Mouse (Mus musculus) heart, postnatal 4 days (tissue): ENCODE data around the gene Pdzk1ip1. TPM values are rescaled to one million over a fixed set of nuclear protein-coding genes. Genes with fewer than 3 reads are reported as not detected.
A peak's percentile ranks its signal among the peaks of the same experiment; 100 is the strongest.

Experiments
- DNase-seq: peaks from one replicate; pipeline ENCODE4 v3.0.0; 2021
- total RNA-seq, 2 experiments: library from RNA; stranded (reverse); gene quantifications; 2 replicates each; pipeline ENCODE4 v1.2.3; 2021

Pdzk1ip1 gene
- total RNA-seq, result under 1 TPM; 0.72 to 0.93 TPM

DNA sequence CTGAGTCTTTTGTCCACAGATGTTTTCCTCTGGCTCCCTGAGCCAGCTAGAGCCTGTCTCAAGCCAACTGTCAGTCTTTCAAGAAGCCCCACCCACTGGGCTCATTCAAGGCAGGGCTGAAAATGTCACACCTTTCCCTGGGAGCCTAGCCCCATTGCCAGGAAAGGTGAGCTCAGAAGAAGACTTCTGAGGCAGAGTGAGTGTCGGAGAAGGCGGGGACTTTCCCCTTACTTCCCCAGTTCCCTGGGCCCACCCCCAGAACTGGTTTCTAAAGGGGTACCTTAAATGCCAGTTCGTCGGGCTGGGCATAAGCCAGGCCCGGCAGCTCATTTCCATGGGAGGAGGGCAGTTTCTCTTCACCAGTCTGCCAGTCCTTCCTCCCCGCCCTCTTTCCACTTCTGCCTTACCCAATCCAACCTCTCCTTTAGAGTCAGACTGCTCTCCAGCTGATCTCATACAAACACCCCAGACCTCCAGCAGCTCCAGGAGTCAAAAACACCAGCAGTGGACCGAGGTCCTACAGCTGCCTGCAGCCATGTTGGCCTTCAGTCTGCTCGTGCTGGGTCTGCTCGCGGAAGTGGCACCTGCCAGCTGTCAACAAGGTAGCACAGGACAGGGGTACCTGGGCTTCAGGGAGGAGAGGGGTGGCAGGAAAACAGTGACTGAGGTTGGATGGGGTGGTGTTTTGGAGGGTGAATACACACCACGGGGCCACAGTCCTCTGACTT is at the start of gene Pdzk1ip1:
Gene Pdzk1ip1, plus strand, starts transcription at position 98 of the 728 bp plus-strand sequence.
- DNase-seq, result no peak

DNA sequence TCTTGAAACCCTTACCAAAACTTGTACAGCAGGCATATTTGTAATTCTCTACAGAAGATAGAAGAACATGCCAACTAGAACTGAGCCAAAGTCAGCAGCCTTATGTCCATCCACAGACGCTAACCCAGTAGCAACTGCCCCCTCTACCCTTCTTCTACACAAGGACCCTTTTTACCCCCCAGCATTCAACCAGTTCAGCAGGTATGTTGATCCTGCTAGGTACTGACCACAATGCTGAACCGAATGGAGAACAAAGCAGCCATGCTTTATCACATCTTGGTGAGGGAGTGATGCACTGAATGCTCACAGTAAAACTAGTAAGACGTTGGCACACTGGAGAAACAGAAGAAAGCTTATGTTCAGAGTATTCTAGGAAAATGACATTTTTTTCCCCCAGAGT is 42.9 kb upstream of the Pdzk1ip1 start:
- no peak for DNase-seq

- peak; percentile 79 for DNase-seq
Measured at GRCm38 (mm10) chr4:115047750-115048149, 40.8 kb upstream of the Pdzk1ip1 start.

GRCm38 (mm10) chr4:115048190-115048589 is 40.3 kb upstream of the Pdzk1ip1 start:
- DNase-seq, result no peak

DNA sequence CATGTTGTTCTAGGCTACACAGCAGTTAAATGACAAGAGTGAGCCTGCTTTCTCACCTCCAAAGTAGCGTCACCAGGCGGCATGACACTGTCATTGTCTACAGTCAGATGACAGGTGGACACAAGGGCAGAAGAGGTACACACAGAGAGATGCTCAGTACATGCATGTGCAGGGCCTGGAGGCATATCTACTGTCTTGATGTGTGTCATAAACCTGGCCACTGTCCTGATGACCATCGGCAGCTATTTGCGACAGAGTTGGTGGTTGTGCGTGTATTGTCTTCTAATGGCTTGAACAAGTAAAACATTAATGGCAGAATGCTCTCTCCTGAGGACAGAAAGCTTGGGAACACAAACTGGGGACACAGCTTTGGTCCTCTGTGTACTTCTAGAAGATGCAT is 37.3 kb upstream of the Pdzk1ip1 start:
- no peak for DNase-seq

DNA sequence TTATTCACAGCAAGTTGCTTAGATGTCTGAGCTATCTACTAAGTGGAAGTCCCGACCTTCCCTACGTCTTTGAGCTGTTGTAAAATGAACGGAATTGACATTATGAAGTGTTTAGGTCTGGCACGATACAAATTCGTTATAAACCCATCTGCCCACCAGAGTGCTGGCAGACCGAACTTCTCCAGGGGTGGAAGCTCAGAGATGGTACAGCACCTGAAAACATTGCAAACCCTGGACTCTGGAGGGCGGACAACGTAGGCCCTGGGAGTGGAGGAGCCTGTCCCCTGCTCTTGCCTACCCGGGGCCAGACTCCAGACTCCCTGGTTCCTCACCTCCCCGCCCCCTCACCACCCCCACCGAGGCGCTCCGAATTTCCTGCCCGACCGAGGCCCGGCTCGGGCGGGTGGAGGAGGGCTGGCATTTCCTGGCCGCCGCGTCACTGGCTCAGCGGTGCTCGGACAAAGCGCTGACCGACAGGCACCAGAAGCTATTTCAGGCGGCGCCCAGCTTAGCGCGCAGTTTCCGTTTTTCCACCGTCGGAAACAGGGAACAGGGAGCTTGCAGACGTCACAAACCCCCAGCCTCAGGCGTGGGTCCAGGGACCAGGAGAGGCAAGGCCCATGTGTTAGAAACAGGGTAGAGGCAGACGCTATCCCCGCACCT is 36.0 kb upstream of the Pdzk1ip1 start:
- DNase-seq, result peak; percentile 81

- DNase-seq, result no peak
Measured at GRCm38 (mm10) chr4:115055044-115055443, 33.5 kb upstream of the Pdzk1ip1 start.

DNA sequence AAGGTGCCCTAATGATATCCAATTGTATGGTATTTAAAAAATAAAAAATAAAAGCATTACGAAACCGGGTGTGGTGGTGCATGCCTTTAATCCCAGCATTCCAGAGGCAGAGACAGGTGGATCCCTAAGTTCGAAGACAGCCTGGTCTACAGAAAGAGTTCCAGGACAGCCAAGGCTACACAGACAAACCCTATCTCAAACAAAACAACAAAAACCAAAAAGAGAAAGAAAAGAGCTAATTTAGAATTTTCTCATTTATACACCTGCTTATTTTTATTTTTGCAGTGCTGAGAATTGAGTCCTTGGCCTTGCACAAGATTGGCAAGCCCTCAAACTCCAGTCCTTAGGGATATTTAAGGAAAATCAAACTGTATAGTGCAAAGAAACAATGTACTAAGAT is 32.8 kb upstream of the Pdzk1ip1 start:
- DNase-seq, result no peak

- peak; percentile 59 for DNase-seq
Measured at GRCm38 (mm10) chr4:115056371-115056920, 32.1 kb upstream of the Pdzk1ip1 start, which contains the start of gene Tal1. Tal1 (plus strand) TSS chr4:115056426.

GRCm38 (mm10) chr4:115056921-115057673 is 31.4 kb upstream of the Pdzk1ip1 start:
- DNase-seq, result peak; percentile 48

DNA sequence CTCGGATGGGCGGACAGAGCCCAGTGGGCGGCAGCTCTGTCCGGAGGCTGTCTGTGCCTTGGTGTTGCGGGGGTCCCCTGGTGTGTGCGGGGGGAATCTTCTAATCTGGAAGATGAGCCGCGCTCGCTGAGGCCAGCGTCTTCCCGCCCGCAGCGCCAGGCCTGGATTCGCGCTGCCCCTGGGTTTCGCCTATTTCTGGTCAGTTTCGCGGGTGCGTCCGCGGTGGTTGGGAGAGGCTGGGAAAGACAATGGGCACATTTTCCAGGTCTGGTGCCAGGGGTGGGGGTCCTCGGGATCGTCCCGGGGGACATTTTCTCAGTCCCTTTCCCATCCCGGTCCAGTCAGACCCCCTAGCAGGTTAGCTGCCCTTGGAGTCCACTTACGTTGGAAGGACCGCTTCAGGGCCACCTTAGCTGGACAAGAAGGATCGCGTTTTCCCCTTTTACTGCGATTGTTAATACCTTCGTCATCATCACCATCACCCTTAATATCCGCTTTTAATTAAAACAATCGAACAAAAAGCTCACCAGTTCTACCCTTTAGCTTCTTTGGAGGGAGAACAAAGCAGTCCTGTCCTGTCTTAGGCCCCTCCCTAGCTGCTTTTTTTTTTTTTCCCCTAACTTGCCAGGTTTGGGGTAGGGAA is 30.7 kb upstream of the Pdzk1ip1 start:
- DNase-seq, result peak; percentile 29

DNA sequence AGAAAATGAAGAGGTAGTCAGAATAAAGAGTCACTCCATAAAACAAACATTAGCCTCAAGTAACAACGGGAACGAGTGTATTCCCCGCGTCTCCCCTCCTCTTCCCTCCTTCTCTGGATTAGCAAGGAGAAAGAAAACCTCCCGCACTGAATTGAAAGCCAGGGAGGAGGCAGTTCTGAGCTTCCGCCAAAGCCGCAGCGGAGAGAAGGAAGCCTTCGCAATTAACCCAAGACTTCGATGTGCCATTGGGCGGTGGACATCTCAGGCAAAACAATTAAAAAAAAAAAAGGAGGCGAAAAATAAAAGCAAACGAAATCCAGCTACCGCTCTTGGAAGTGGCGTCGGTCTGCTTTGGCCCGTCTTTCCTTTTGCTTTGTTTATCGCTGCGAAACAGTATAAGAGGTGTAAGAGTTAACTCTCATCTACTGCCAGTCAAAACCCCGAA is 30.2 kb upstream of the Pdzk1ip1 start:
- peak; percentile 39 for DNase-seq

DNA sequence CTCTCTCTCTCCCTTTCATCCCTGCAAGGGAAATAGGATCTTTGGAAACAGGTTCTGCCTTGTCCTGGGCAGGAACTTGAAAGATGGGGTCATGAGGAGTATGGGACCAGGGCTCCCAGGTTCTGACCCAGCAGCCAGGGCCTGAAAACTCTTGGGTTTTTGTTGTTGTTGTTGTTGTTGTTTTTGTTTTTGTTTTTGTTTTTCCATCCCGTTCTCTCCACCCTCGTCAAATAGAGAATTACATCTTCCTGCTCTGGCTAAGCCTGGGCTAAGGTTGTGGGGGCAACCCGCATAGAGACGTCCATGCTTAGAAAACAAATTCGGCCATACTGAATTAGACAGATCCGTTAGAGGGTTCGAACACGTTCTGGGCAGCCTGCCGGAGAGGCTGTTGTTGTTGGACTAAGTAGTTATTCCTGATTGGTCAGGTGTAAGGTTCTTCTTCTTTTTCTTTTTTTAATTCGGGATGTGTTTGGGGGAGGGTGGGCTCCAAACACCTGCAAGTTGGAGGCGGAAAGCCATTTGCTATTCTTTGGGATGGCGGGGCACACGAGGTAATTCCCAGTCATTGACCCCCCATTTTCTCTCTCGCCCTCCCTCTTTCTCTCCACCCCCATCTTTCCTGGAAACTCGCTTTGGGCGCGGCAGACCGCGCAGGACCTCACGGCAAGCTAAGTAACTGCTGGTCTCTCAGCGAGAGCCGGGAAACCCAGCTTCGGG is 29.5 kb upstream of the Pdzk1ip1 start:
- peak; percentile 26 for DNase-seq

DNA sequence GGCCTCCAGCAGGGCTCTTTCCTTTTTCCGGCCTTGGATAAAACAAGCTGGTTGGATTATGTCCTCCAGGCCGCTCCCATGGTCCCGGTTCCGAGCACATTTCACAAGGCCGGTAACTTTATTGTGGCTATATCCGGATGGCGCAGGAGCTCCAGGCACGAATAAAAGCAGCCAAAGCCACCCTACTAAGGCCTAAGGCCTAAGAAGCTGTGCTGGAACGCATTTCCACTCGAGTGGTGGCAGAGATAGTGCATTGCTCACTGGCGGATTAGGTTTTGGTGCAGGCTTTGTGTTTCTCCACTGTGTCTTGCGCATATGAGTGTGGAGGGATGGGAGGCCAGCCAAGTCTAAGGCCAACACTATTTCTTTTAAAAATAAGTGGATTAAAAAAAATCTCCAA is 28.6 kb upstream of the Pdzk1ip1 start:
- peak; percentile 33 for DNase-seq

- no peak for DNase-seq
Measured at GRCm38 (mm10) chr4:115060753-115061152, 27.8 kb upstream of the Pdzk1ip1 start.

DNA sequence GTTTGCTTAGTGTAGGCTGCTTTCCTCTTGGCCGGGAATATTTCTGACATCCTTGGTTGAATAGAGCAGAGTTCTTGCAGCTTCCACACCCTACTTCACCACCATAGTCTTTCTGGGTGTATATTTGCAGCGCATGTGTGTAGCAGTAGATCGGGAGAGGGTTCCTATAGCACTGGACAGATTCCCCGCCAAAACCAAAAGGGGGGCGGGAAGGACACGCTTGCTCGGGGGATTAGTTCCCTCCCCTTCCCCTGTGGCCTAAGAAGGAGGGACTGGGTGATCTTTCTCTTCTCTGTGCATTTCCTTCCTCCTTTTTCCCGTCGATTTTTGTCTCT is 26.0 kb upstream of the Pdzk1ip1 start:
- DNase-seq, result no peak

DNA sequence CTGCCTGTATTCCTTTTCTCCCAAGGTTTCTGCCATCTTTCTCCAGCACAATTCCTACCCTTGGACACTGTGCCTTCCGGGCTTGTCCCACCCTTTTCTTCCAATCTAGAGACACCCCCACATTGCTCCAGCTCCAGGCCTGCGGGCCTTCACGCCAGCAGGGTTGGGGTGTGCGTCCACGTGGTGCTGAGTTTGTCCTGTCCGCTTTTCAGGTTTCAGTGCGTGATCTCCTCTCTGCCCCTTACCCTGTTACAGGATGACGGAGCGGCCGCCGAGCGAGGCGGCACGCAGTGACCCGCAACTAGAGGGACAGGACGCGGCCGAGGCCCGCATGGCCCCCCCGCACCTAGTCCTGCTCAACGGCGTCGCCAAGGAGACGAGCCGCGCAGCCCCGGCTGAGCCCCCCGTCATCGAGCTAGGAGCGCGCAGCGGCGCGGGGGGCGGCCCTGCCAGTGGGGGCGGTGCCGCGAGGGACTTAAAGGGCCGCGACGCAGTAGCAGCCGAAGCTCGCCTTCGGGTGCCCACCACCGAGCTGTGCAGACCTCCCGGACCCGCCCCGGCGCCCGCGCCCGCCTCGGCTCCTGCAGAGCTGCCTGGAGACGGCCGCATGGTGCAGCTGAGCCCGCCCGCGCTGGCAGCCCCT is 25.5 kb upstream of the Pdzk1ip1 start:
- DNase-seq, result peak; percentile 39

- no peak for DNase-seq
Measured at GRCm38 (mm10) chr4:115063518-115064239, 24.8 kb upstream of the Pdzk1ip1 start.

- no peak for DNase-seq
Measured at GRCm38 (mm10) chr4:115071668-115072067, 16.8 kb upstream of the Pdzk1ip1 start.

DNA sequence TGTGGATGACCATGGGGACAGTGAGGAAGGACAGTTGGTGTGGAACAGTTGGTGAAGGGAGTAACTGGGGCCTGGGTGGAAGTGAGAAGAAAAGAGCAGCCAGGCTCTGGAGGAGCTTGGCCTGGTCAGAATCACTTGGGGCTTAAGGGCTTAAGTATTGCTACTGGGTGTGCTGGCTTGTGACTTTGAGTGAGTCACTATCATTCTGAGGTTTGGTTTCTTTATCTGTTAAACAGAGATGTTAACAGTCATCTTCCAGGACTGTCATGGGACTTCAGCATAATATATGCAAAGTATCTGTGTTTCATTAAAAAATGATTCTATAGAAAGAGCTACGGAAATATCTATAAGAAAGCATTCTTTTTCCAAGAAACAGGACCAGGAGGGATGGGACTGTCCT is 13.7 kb upstream of the Pdzk1ip1 start:
- DNase-seq, result no peak
